Mouse (Mus musculus) frontal cortex, postnatal 25 days (tissue): ENCODE results near the gene Olfr890.
"Not testable (repeated sequence)": the region's sequence is repeated elsewhere in the genome, so short reads cannot be mapped to it uniquely, and the experiment has no call there.

Experiments
- DNase-seq, 2 experiments: peaks; one replicate each; pipeline ENCODE4 v3.0.0; 2022; ENCODE audit warnings: low spot score in 2 of 2

The Olfr890 gene

GRCm38 (mm10) chr9:38142217-38142616 lies at the start of gene Olfr890:
TSS of gene Olfr890 (plus strand) at chr9:38142517.
- no peak for DNase-seq

- no peak for DNase-seq
Observed at GRCm38 (mm10) chr9:38107828-38108227, 34.5 kb upstream of the Olfr890 start, which contains the start of gene Olfr888. TSS of gene Olfr888 (plus strand) at chr9:38108128.

- DNase-seq, result no peak
Observed at GRCm38 (mm10) chr9:38114898-38115297, 27.4 kb upstream of the Olfr890 start, which contains the start of gene Olfr889. TSS of gene Olfr889 (plus strand) at chr9:38115198.

- DNase-seq, result not testable (repeated sequence)
Observed at GRCm38 (mm10) chr9:38168341-38168740, 26.0 kb downstream of the Olfr890 start.

- no peak for DNase-seq
Observed at GRCm38 (mm10) chr9:38180721-38181120, 38.4 kb downstream of the Olfr890 start, which contains the start of gene Olfr891. TSS of gene Olfr891 (minus strand) at chr9:38180821.
